In the genomic region with DNA sequence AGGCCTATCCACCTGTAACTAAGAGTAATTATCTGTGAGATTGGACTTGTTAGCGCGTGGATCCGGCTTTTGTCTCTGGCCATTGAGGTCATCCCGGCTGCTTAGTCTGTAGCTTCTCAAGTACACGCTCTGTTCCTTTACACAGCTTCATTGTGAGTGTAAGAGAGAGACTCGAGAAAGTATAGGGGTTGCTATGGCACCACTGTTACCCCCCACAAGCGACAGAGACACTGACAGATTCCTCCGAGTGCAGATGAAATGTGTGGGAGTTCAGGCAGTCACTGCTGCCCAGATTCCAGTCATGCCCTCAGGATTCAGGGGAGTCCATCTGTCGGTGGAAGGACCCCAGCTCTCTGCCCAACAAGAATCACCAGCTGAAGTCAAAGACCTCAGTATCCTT, we compare ENCODE assay signal across 7 mouse cellular contexts.
"Had no signal": no experiment of that assay in that cellular context is flagged by ENCODE, and none has a peak within 500 bp of the region (broad histone marks: within the 10 kb centered on the region; RNA-seq: fewer than 3 reads in every experiment).

No protein-coding gene starts in this region.

- DNase-seq: kidney, adult 9 months; kidney, postnatal 10 days; lung, adult 18-20 months; retina, postnatal 1 day; thymus, postnatal 36 days had no signal

- ATAC-seq: intestine, embryonic 16.5 days; midbrain, embryonic 16.5 days had no signal
